Mouse (Mus musculus) bone marrow macrophage, adult 2 months (primary cell): Measurements from ENCODE around the gene Clec4d.

Experiments
- CTCF ChIP-seq: IDR thresholded peaks from 2 replicates; pipeline ENCODE4 v1.5.1; 2012; ENCODE audit warnings: low read depth, mild to moderate bottlenecking, low read length, moderate library complexity
- POLR2A ChIP-seq: IDR thresholded peaks from 2 replicates; pipeline ENCODE4 v1.6.1; 2012; ENCODE audit warnings: mild to moderate bottlenecking, low read depth, low read length, borderline replicate concordance

- TF ChIP-seq CTCF (no peak), POLR2A (no peak)
Measured at GRCm38 (mm10) chr6:123265809-123266208, 3.9 kb downstream of the Clec4d start.
